Mouse (Mus musculus): ENCODE data around the gene Hmgcs2.

GRCm38 (mm10) chr3:98348705-98349104 lies 68.5 kb downstream of the Hmgcs2 start:
- no peak for TF ChIP-seq POLR2A (IDR thresholded peaks at IDR 0.05; ENCODE audit: low read depth, low read length)
- peak; percentile 36; the same call in 1 of the 2 replicates for TF ChIP-seq CTCF (IDR thresholded peaks at IDR 0.05; ENCODE audit: extremely low read depth, insufficient read length, insufficient replicate concordance, low read depth, low read length)

Measured in small intestine, adult 2 months (tissue).